Mouse (Mus musculus) kidney, embryonic 14.5 days (tissue): ENCODE results near the gene Ly6g6c. TPM values are rescaled to one million over a fixed set of nuclear protein-coding genes. Genes with fewer than 3 reads are reported as not detected.
"Not testable (repeated sequence)": the region's sequence is repeated elsewhere in the genome, so short reads cannot be mapped to it uniquely, and the experiment has no call there.

ENCODE experiments used
- ATAC-seq: fragments of 200-750 bp; cut with Nextera tagmentation; 2 replicates; pipeline ENCODE4 v1.8.0; 2017; ENCODE audit warnings: moderate number of reproducible peaks, mild to moderate bottlenecking, moderate TSS enrichment, moderate library complexity; ENCODE audit not compliant: low FRiP score, low TSS enrichment
- H3K27ac ChIP-seq: fragments of 300-500 bp; sonication (generic); 2 replicates; pipeline ENCODE4 v1.5.1; 2014; ENCODE audit warnings: low read depth, mild to moderate bottlenecking, low read length, moderate library complexity, mixed read lengths
- H3K27me3 ChIP-seq: fragments of 300-500 bp; sonication (generic); 2 replicates; pipeline ENCODE4 v1.6.1; 2014; ENCODE audit warnings: mild to moderate bottlenecking, low read length; ENCODE audit not compliant: control insufficient read depth, insufficient read depth
- H3K36me3 ChIP-seq: fragments of 300-500 bp; sonication (generic); 2 replicates; pipeline ENCODE4 v1.6.1; 2014; ENCODE audit warnings: low read length, mixed read lengths; ENCODE audit not compliant: control insufficient read depth, insufficient read depth
- H3K4me1 ChIP-seq: fragments of 300-500 bp; sonication (generic); 2 replicates; pipeline ENCODE4 v1.6.1; 2014; ENCODE audit warnings: low read length, mixed read lengths; ENCODE audit not compliant: control insufficient read depth, insufficient read depth
- H3K4me2 ChIP-seq: fragments of 300-500 bp; sonication (generic); replicated peaks from 2 replicates; pipeline ENCODE4 v1.6.1; 2014; ENCODE audit warnings: low read depth, mild to moderate bottlenecking, low read length
- H3K4me3 ChIP-seq: fragments of 300-500 bp; sonication (generic); 2 replicates; pipeline ENCODE4 v1.5.1; 2014; ENCODE audit warnings: mild to moderate bottlenecking, low read length
- H3K9ac ChIP-seq: fragments of 300-500 bp; sonication (generic); 2 replicates; pipeline ENCODE4 v1.6.1; 2014; ENCODE audit warnings: low read depth, mild to moderate bottlenecking, low read length, moderate library complexity
- H3K9me3 ChIP-seq: fragments of 300-500 bp; sonication (generic); 2 replicates; pipeline ENCODE4 v1.6.1; 2016; ENCODE audit warnings: low read length; ENCODE audit not compliant: control insufficient read depth
- WGBS: fragments of 180-500 bp; shearing (Covaris S2); extraction: QIAGEN DNeasy Blood & Tissue Kit; methylation state at CpG from one replicate; pipeline ENCODE4 v1.1.7; 2014; 5-methylcytosine and 5-hydroxymethylcytosine counted together
- polyA plus RNA-seq: library from polyadenylated mRNA; unstranded; fragments of >200 nt; fragmentation: Nextera tagmentation; extraction: Ambion mirVana; gene quantifications from 2 replicates; pipeline ENCODE4 v1.2.1, GENCODE M21; 2014

Gene Ly6g6c
- polyA plus RNA-seq, 1 experiment from 2014 or later = 0.30 TPM

- H3K4me1 ChIP-seq = 0 out of 2 replicates have a peak, but pooled peaks cover 14% of the 10 kb centered on the region
- WGBS = 68% methylated on average over 2 of the region's 2 CpGs
These were observed 36.9 kb upstream of the Ly6g6c start for GRCm38 (mm10) chr17:35028315-35028714.

DNA sequence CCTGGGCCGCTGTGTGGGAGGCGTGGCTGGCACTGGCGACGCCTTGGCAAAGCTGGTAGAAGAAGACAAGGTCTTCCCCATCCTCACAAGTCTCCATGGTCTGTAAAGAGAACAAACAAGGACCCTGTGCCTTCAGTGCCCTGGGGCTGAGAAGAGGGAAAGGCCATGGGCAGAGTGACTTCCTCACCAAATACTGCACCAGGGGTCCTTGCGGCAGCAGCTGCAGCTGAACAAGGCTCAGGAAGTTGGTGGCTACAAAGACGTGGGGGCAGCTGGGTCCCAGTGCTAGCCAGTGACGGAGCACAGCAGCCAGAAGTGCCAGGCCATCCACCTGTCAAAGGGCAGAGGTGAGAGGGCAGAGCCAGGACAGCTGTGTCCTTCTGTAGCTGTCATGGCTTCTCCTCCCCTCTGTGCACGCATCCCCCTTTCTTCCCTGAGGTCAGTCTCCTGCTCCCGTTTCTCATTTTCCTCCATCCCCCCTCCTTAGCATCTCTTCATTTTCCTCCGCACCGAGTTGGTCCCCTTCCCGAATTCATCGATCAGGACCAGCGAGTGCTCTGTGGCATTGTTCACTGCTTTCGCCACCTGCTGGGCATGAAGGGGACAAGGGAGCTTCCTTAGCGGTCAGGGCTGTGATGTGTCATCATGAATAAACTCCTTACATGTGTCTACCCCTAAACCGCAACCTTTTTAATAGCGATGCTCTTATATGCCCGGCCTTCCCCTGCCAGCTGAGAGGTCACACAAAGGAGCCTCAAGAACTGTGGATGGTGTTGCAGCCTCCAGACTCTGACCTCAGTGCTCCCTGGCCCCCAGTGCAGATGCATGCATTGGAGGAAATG, 35.3 kb upstream of the Ly6g6c start:
- no peaks in the 10 kb centered on the region for H3K36me3 ChIP-seq
- H3K9ac ChIP-seq = no peak overlapping the region
- H3K4me1 ChIP-seq = 0 out of 2 replicates have a peak, but pooled peaks cover 13% of the 10 kb centered on the region
- H3K27ac ChIP-seq = no peak overlapping the region
- H3K9me3 ChIP-seq = no peaks in the 10 kb centered on the region
- H3K4me2 ChIP-seq = no peak overlapping the region
- 36% methylated on average over 19 of the region's 19 CpGs for WGBS
- ATAC-seq = no peak
- no peaks in the 10 kb centered on the region for H3K27me3 ChIP-seq
- H3K4me3 ChIP-seq = no peak overlapping the region

More at GRCm38 (mm10) chr17:35028315-35028714, 36.9 kb upstream of the Ly6g6c start:
- H3K36me3 ChIP-seq = no peaks in the 10 kb centered on the region
- H3K27me3 ChIP-seq = no peaks in the 10 kb centered on the region
- H3K4me3 ChIP-seq = no peak overlapping the region
- no peak overlapping the region for H3K27ac ChIP-seq
- H3K4me2 ChIP-seq = no peak overlapping the region
- no peaks in the 10 kb centered on the region for H3K9me3 ChIP-seq
- no peak overlapping the region for H3K9ac ChIP-seq
- ATAC-seq = no peak

- no peak overlapping the region for H3K9ac ChIP-seq
- no peaks in the 10 kb centered on the region for H3K36me3 ChIP-seq
- no peak overlapping the region for H3K4me2 ChIP-seq
- H3K9me3 ChIP-seq = no peaks in the 10 kb centered on the region
- H3K27me3 ChIP-seq = no peaks in the 10 kb centered on the region
- H3K4me1 ChIP-seq = 0 out of 2 replicates have a peak, but pooled peaks cover 6% of the 10 kb centered on the region
- H3K4me3 ChIP-seq = no peak overlapping the region
- ATAC-seq = no peak
- no peak overlapping the region for H3K27ac ChIP-seq
- 95% methylated on average over 11 of the region's 11 CpGs for WGBS
These were observed 33.9 kb upstream of the Ly6g6c start for GRCm38 (mm10) chr17:35031272-35031671.

DNA sequence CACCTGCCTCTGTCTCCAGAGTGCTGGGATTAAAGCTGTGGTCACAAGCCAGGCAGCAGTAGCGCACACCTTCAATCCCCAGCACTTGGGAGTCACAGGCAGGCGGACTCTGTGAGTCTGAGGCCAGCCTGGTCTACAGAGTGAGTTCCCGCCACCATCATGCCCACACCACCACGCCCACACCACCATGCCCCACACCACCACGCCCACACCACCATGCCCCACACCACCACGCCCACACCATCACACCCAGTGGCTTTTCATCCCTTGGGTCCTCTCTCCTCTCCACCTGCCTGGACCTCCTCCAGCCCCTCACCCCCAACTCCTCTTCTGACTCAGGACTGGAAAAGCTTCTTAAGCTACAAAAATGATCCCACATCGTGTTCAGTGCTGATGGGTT, 33.3 kb upstream of the Ly6g6c start:
- no peaks in the 10 kb centered on the region for H3K27me3 ChIP-seq
- H3K4me2 ChIP-seq = no peak overlapping the region
- ATAC-seq = no peak
- H3K9ac ChIP-seq = no peak overlapping the region
- no peaks in the 10 kb centered on the region for H3K9me3 ChIP-seq
- WGBS = 76% methylated on average over 7 of the region's 7 CpGs
- H3K4me1 ChIP-seq = 0 out of 2 replicates have a peak, but pooled peaks cover 4% of the 10 kb centered on the region
- H3K27ac ChIP-seq = no peak overlapping the region
- no peaks in the 10 kb centered on the region for H3K36me3 ChIP-seq
- H3K4me3 ChIP-seq = no peak overlapping the region

DNA sequence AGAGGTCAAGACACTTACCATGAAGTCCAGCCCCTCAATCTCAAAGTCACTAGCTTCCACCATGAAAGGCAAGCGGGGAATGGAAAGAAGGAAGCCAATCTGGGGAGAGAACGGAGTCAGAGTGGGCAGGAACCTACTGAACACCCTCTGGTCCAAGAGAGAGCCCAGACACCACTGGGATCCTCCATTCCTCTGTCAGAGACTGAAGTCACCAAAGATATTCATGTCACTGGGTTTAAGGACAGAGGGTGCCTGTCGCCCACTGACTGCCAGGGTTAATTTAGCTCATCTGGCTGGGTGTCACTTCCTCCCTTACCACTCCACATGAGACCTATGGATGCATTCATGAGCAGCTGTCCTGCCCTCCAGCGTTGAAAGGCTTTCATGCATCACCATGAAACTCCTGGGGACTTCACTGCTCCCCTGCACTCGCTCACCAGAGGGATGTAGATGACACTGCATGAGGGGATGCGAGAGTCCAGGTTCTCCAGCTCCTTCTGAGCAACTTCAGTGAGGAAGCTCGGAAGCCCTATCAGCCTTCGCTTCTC, 32.8 kb upstream of the Ly6g6c start:
- no peak for ATAC-seq

DNA sequence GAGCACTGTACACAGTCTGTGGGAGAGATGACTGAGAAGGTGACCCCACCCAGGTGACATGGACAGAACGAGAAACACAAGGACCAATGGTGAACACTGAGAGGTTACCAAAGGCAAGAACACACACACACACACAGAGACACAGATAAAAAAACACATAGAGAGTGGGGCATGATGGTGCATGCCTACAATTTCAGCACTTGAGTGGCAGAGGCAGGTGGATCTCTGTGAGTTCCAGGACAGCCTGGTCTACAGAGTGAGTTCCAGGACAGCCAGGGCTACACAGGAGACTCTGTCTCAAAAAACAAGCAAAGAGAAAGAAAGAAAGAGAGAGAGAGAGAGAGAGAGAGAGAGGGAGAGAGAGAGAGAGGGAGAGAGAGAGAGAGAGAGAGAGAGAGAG, 31.5 kb upstream of the Ly6g6c start:
- not testable (repeated sequence) for H3K9ac ChIP-seq, H3K27ac ChIP-seq, H3K4me3 ChIP-seq, H3K4me1 ChIP-seq, H3K36me3 ChIP-seq, H3K4me2 ChIP-seq, ATAC-seq, H3K9me3 ChIP-seq, H3K27me3 ChIP-seq
- WGBS = 86% methylated on average over 1 of the region's 1 CpGs

More for the DNA sequence above, 32.8 kb upstream of the Ly6g6c start:
- Histone ChIP-seq H3K27me3 (no peaks in the 10 kb centered on the region), H3K27ac (no peak overlapping the region), H3K36me3 (no peaks in the 10 kb centered on the region), H3K4me3 (no peak overlapping the region), H3K9ac (no peak overlapping the region), H3K4me2 (no peak overlapping the region), H3K4me1 (0 out of 2 replicates have a peak, but pooled peaks cover 4% of the 10 kb centered on the region), H3K9me3 (no peaks in the 10 kb centered on the region)
- WGBS = 71% methylated on average over 8 of the region's 8 CpGs

GRCm38 (mm10) chr17:35034896-35035295, 30.3 kb upstream of the Ly6g6c start:
- Histone ChIP-seq H3K4me3 (no peak overlapping the region), H3K27me3 (no peaks in the 10 kb centered on the region), H3K36me3 (no peaks in the 10 kb centered on the region), H3K4me1 (no peaks in the 10 kb centered on the region), H3K9ac (no peak overlapping the region), H3K27ac (no peak overlapping the region), H3K4me2 (no peak overlapping the region), H3K9me3 (no peaks in the 10 kb centered on the region)
- 83% methylated on average over 6 of the region's 6 CpGs for WGBS
- ATAC-seq = no peak

GRCm38 (mm10) chr17:35039121-35039873, 25.9 kb upstream of the Ly6g6c start:
- Histone ChIP-seq H3K9ac (no peak overlapping the region), H3K9me3 (no peaks in the 10 kb centered on the region), H3K4me3 (no peak overlapping the region), H3K27ac (no peak overlapping the region), H3K27me3 (no peaks in the 10 kb centered on the region), H3K4me2 (no peak overlapping the region), H3K36me3 (no peaks in the 10 kb centered on the region), H3K4me1 (no peaks in the 10 kb centered on the region)
- WGBS = 85% methylated on average over 11 of the region's 11 CpGs
- ATAC-seq = no peak
